Mouse (Mus musculus) adrenal gland, postnatal 36 days (tissue): ENCODE results near the gene Crx. TPM values are rescaled to one million over a fixed set of nuclear protein-coding genes. Genes with fewer than 3 reads are reported as not detected.

Experiments
- DNase-seq, 2 experiments: peaks; one replicate each; pipeline ENCODE4 v3.0.0; 2021; ENCODE audit warnings: mixed read lengths in 1 of 2
- total RNA-seq, 2 experiments: library from RNA; stranded (reverse); gene quantifications; 2 replicates each; pipeline ENCODE4 v1.2.3; 2021

The Crx gene
- total RNA-seq, 2 experiments from 2014 or later: not detected

DNA sequence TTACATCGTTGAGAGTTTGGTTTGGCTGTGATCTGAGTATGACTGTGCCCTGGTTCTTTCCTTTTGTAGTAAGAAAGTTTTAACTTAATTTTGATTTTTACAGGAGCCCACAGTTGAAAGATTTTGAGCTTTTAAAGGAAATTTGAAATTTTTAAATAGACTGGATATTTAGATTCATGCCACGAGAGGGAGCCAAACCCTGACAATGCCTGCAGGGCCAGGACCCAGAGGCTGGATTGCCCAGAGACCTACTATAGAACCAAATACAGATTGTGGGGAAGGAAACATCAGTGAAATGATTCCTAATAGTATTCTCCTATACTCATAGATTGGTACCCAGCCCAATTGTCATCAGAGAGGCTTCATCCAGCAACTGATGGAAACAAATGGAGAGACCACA lies 20.1 kb downstream of the Crx start:
- peak in 1 of 2 experiments; percentile 2 for DNase-seq

DNA sequence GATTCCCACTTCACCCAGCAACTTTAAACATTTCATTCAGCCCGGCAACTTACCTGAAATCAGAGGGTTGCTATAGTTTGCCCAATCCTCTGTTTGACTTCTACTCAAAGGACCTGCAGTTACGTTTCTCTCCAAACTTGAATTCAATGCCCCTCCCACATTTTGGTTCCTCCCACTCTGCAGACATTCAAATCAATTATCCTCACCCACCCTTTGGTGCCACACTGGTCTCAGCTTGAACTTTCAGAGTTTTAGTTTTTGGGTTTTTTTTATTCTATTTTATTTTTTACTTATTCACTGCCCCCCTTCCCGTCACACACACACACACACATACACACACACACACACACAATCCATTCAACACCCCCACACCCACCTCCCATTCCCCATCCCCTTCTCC lies 40.2 kb downstream of the Crx start, which contains the start of gene Obox6:
Gene Obox6 (minus strand): TSS at position 101 of the 400 bp plus-strand sequence.
- DNase-seq: no peak

Other genes with a start within 250 kb of the Crx start
- not detected for gene Obox3, start 240.1 kb downstream of the Crx start, total RNA-seq
- not detected for gene Obox5, start 129.8 kb downstream of the Crx start, total RNA-seq
- gene Obox6, start 40.3 kb downstream of the Crx start, total RNA-seq: not detected
- gene Crxos, start 2.6 kb upstream of the Crx start, total RNA-seq: not detected
- gene Selenow, start 42.4 kb upstream of the Crx start, total RNA-seq: 100 to 1,000 TPM; 174 to 216 TPM
- gene Nop53, start 66.1 kb upstream of the Crx start, total RNA-seq: 100 to 1,000 TPM; 181 to 189 TPM
- 10 to 100 TPM; 36.7 to 85.9 TPM for gene Ehd2, start 87.6 kb upstream of the Crx start, total RNA-seq
- gene Bicra, start 168.0 kb upstream of the Crx start, total RNA-seq: 1 to 10 TPM; 9.4 to 9.9 TPM
- under 1 TPM; 0.10 to 0.13 TPM for gene Zfp541, start 181.8 kb upstream of the Crx start, total RNA-seq
- gene Napa, start 218.5 kb upstream of the Crx start, total RNA-seq: 100 to 1,000 TPM; 143 to 167 TPM
- gene Kptn, start 239.9 kb upstream of the Crx start, total RNA-seq: 10 to 100 TPM; 20.0 to 22.6 TPM
- 1 to 10 TPM; 1.7 to 2.6 TPM for gene Slc8a2, start 249.9 kb upstream of the Crx start, total RNA-seq